Mouse (Mus musculus) olfactory bulb, adult 2 months (tissue): ENCODE data around the gene Eid3.

Experiments
- CTCF ChIP-seq: fragments of 200-500 bp; IDR thresholded peaks from 2 replicates; pipeline ENCODE4 v1.5.1; 2012; ENCODE audit warnings: low read depth, mild to moderate bottlenecking, low read length, moderate library complexity; ENCODE audit not compliant: insufficient read depth
- POLR2A ChIP-seq: fragments of 200-500 bp; IDR thresholded peaks from 2 replicates; pipeline ENCODE4 v1.6.1; 2012; ENCODE audit warnings: mild to moderate bottlenecking, low read depth, low read length, moderate library complexity; ENCODE audit not compliant: insufficient read depth

DNA sequence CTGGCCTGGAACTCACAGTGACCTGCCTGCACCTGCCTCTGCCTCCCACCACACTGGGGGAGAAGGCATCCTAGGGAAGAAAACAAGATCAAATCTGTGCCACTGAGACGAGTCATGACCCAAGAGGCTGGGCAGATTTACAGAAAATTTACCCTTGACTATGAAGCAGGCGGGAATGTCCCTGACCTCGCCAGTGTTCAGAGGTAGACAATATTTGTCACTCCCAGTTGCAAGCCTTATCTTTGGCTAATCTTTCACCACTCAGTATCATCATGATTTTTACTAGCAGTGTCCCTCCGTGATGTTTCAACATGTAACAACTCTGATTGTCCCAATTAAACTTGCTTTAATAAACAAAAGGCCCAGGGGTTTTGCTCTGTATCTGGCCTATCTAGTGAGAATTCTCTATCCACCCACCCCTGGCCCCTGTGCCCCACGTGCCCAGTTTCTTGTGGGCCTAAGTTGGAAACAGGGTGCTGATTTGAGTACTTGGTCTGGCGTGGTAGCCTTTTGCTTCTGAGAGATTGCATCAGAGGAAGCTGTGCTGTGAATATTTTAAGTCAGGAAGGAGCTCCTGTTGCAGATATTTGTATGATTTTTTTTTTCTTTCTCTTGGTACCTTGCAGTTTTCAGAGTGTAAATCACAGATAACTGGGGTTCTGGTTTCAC, 2.1 kb downstream of the Eid3 start:
- TF ChIP-seq POLR2A (no peak), CTCF (no peak)
